Mouse (Mus musculus) spleen, adult 2 months (tissue): Measurements from ENCODE around the gene Tada2a. TPM values are rescaled to one million over a fixed set of nuclear protein-coding genes. Genes with fewer than 3 reads are reported as not detected.
A peak's percentile ranks its signal among the peaks of the same experiment; 100 is the strongest.

Experiments used
- DNase-seq, 2 experiments: peaks; one replicate each; pipeline versions ENCODE4 v3.0.0 to v3.0.0-alpha.2; 2012 to 2021; ENCODE audit warnings: low spot score in 2 of 2, low read depth in 1 of 2
- H3K27ac ChIP-seq: fragments of 200-500 bp; 2 replicates; pipeline ENCODE4 v1.5.1; 2012; ENCODE audit warnings: low read length, inconsistent platforms; ENCODE audit not compliant: insufficient read depth
- H3K27me3 ChIP-seq: fragments of 200-500 bp; 2 replicates; pipeline ENCODE4 v1.6.1; 2012; ENCODE audit warnings: mild to moderate bottlenecking, moderate library complexity, low read length, inconsistent platforms; ENCODE audit not compliant: control insufficient read depth, insufficient read depth
- H3K36me3 ChIP-seq: fragments of 200-500 bp; 2 replicates; pipeline ENCODE4 v1.6.1; 2012; ENCODE audit warnings: mild to moderate bottlenecking, low read length, inconsistent platforms; ENCODE audit not compliant: control insufficient read depth, insufficient read depth
- H3K4me1 ChIP-seq: fragments of 200-500 bp; 2 replicates; pipeline ENCODE4 v1.6.1; 2011; ENCODE audit warnings: inconsistent platforms; ENCODE audit not compliant: control insufficient read depth, insufficient read depth, insufficient read length
- H3K4me3 ChIP-seq: fragments of 200-500 bp; 2 replicates; pipeline ENCODE4 v1.5.1; 2011; ENCODE audit warnings: mild to moderate bottlenecking, inconsistent platforms; ENCODE audit not compliant: insufficient read depth, insufficient read length; ENCODE audit errors: extremely low read depth
- CTCF ChIP-seq: fragments of 200-500 bp; IDR thresholded peaks from 2 replicates; pipeline ENCODE4 v1.5.1; 2011; ENCODE audit warnings: mild to moderate bottlenecking, inconsistent platforms; ENCODE audit not compliant: insufficient read depth, insufficient read length, insufficient replicate concordance; ENCODE audit errors: extremely low read depth
- POLR2A ChIP-seq: fragments of 200-500 bp; IDR thresholded peaks from 2 replicates; pipeline ENCODE4 v1.6.1; 2011; ENCODE audit warnings: low read depth, low read length, inconsistent platforms
- WGBS: fragments of 180-500 bp; shearing (Covaris S2); methylation state at CpG from one replicate; pipeline ENCODE4 v1.1.7; 2018; 5-methylcytosine and 5-hydroxymethylcytosine counted together
- polyA plus RNA-seq: library from polyadenylated mRNA; depleted of rRNA; stranded (reverse); fragments of >200 nt; gene quantifications from 2 replicates; pipeline ENCODE4 v1.2.3, GENCODE M21; 2012

Gene Tada2a
- polyA plus RNA-seq, 1 experiment, result 2.8 TPM

- WGBS, result 87% methylated on average over 2 of the region's 2 CpGs
- Histone ChIP-seq H3K27me3 (peaks cover 3% of the 10 kb centered on the region; the same call in 1 of the 2 replicates), H3K4me3 (no peak overlapping the region), H3K27ac (no peak overlapping the region), H3K36me3 (no peaks in the 10 kb centered on the region), H3K4me1 (no peaks in the 10 kb centered on the region)
- TF ChIP-seq CTCF (no peak), POLR2A (no peak)
- no peak for DNase-seq
Observed at GRCm38 (mm10) chr11:84134331-84134860, 5.0 kb upstream of the Tada2a start.

GRCm38 (mm10) chr11:84129799-84130185, 392 bp upstream of the Tada2a start:
- H3K27ac ChIP-seq, result no peak overlapping the region
- peaks cover 2% of the 10 kb centered on the region; the same call in 1 of the 2 replicates for H3K36me3 ChIP-seq
- WGBS, result 5% methylated on average over 11 of the region's 11 CpGs
- TF ChIP-seq CTCF (no peak), POLR2A (no peak)
- peak overlapping the region; percentile 75 for H3K4me3 ChIP-seq
- H3K27me3 ChIP-seq, result peaks cover 3% of the 10 kb centered on the region; the same call in 1 of the 2 replicates
- no peaks in the 10 kb centered on the region for H3K4me1 ChIP-seq
- no peak for DNase-seq

- Histone ChIP-seq H3K27me3 (peaks cover 3% of the 10 kb centered on the region; the same call in 1 of the 2 replicates), H3K4me1 (no peaks in the 10 kb centered on the region; the same call in 1 of the 2 replicates), H3K36me3 (peaks cover 2% of the 10 kb centered on the region; the same call in 1 of the 2 replicates), H3K4me3 (no peak overlapping the region), H3K27ac (no peak overlapping the region)
- TF ChIP-seq POLR2A (no peak), CTCF (no peak)
- WGBS, result 57% methylated on average over 4 of the region's 4 CpGs
- DNase-seq, result no peak
Observed at GRCm38 (mm10) chr11:84127977-84128376, 1.4 kb downstream of the Tada2a start.

DNA sequence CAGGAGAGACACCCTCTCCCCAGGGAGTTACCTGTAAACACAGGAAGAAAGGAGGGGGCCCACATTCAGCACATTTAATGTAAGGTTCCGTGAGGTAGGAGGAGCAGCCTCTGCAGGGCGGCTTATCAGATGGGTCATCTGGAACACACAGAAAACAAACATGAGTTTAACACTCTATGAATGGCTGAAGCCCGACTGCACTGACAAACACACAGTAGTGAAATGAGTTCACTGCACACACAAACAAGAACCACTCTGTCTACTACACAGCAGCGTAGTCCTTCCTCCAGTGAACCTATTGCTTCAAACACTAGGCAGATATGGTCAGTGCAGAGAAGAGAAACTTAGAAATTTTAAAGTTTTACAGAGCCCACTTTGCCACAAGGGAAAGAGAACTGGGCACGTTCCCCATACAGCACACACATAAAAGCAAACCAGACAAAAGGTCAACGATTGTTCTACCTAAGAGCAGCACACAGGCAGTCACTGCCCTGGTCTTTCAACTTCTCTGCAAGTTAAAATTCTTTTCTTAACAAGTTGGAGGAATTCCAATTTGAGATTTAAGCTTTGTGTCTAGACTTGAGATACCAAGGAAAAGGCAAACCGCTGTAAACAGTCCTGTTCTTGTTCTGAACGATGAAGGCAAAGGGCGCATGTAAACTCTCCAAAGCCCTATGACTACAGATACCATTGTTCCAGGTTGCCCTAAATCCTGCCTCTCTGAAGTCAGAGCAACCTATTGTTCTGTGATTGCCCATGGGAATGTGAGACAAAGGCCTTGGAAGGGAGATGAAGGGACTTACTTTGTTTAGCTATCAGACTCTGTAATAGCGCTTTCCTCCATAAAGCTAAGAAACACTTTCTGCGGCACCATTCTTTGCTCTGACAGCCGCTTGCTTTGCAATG, 8.1 kb downstream of the Tada2a start:
- TF ChIP-seq POLR2A, result no peak
- no peak for TF ChIP-seq CTCF
- WGBS, result 90% methylated on average over 12 of the region's 12 CpGs

GRCm38 (mm10) chr11:84117431-84117830, 12.0 kb downstream of the Tada2a start:
- Histone ChIP-seq H3K4me3 (no peak overlapping the region), H3K36me3 (peaks cover 3% of the 10 kb centered on the region), H3K27me3 (no peaks in the 10 kb centered on the region), H3K4me1 (no peaks in the 10 kb centered on the region), H3K27ac (no peak overlapping the region)
- no peak for DNase-seq
- TF ChIP-seq POLR2A (no peak), CTCF (no peak)
- 94% methylated on average over 4 of the region's 4 CpGs for WGBS

More for the DNA sequence above, 8.1 kb downstream of the Tada2a start:
- Histone ChIP-seq H3K27me3 (no peaks in the 10 kb centered on the region), H3K4me1 (no peaks in the 10 kb centered on the region; the same call in 1 of the 2 replicates), H3K4me3 (no peak overlapping the region), H3K27ac (no peak overlapping the region), H3K36me3 (peaks cover 3% of the 10 kb centered on the region)
- DNase-seq, result no peak

DNA sequence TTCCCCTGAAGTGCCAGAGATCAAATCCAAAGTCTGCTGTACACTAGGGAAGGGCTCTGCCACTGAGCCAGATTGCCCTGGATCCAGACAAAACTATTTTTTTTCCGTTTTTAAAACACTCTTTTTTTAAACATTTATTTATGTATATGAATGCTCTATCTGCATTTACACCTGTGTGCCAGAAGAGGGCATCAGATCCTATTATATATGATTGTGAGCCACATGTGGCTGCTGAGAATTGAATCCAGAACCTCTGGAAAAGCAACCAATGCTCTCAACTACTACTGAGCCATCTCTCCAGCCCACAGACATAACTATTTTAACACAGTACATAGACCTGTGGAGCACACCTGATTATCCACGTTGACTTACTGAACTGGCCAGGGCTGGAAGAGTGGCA, 13.2 kb downstream of the Tada2a start:
- Histone ChIP-seq H3K27me3 (no peaks in the 10 kb centered on the region), H3K27ac (no peak overlapping the region), H3K4me3 (no peak overlapping the region), H3K4me1 (no peaks in the 10 kb centered on the region), H3K36me3 (peaks cover 3% of the 10 kb centered on the region)
- no peak for TF ChIP-seq POLR2A
- DNase-seq, result no peak
- whole genome bisulfite sequencing, result 70% methylated on average over 2 of the region's 2 CpGs

DNA sequence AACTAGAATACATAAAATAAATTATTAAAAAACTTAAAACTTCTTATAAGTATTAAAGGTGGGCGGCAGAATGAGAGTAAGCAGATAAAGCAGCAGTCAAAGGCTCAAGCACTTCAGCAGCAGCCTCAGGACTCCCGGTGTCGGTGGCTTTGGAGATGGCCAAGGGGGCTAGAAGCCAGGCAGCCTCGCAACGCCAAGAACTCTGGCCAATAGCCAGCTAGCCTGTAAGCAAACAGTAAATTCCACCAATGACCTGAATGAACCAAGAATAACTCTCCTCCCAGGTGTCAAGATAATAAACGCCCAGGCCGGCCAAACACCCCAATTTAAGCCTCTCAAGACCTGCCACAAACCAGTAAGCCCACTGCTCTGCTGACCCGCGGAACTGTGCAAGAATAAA, 13.8 kb downstream of the Tada2a start:
- Histone ChIP-seq H3K4me1 (no peaks in the 10 kb centered on the region), H3K27me3 (no peaks in the 10 kb centered on the region), H3K36me3 (peaks cover 3% of the 10 kb centered on the region), H3K4me3 (no peak overlapping the region), H3K27ac (no peak overlapping the region)
- TF ChIP-seq POLR2A (no peak), CTCF (no peak)
- WGBS, result 94% methylated on average over 9 of the region's 9 CpGs
- no peak for DNase-seq
